ENCODE assay signal across 9 mouse cellular contexts in the genomic region with DNA sequence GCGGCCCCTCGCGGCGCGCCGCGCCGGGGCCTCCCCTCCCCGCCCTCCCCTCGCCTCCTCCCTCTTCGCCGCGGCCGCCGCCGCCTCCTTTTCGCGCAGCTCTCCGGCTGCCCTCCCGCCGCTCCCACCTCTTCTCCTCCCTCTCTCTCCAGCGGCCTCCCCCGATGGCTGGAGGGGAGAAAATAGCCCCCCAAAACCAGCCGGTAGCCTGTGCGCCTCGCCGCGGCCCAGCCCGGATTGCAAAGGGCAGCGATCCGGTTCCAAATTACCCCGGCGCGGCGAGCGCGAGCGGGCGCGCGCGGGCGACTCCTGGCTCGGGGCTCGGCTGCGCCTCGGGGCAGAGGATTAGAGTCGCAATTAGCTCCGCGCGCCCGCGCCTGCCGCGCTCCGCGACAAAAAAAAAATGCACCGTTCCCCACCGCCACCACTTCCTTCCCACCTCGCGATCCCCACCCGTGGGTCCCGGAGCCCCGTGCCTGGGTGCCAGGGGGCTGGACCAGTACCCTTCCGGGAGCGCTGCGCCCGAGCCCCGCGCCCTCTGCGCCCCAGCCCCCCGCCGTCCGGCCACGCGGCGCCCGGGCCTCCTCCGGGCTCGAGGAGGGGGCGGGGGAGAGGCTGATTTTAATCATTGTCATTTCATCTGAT. TPM values are rescaled to one million over a fixed set of nuclear protein-coding genes. Genes with fewer than 3 reads are reported as not detected.
A peak's percentile ranks its signal among the peaks of the same experiment; 100 is the strongest.
DNase-seq lines count a peak whose midpoint lies in the region; ATAC-seq and TF ChIP-seq lines count a peak whose summit lies in the region.
"Had no signal": no experiment of that assay in that cellular context is flagged by ENCODE, and none has a peak within 500 bp of the region (broad histone marks: within the 10 kb centered on the region; RNA-seq: fewer than 3 reads in every experiment).

No protein-coding gene starts in this region.

- no peaks in the 10 kb centered on the region for H3K9me3 ChIP-seq in limb, embryonic 15.5 days
- H3K9me3 ChIP-seq in neural tube, embryonic 11.5 days (ENCODE audit: control insufficient read depth, low read length) = no peaks in the 10 kb centered on the region

- H3K27me3 ChIP-seq in cerebellum, adult 2 months (ENCODE audit: control insufficient read depth, insufficient read depth, low read length) = no peaks in the 10 kb centered on the region
- no peaks in the 10 kb centered on the region for H3K27me3 ChIP-seq in limb, embryonic 15.5 days
- no peaks in the 10 kb centered on the region for H3K27me3 ChIP-seq in neural tube, embryonic 11.5 days (ENCODE audit: control insufficient read depth, insufficient read depth, low read length)

- 0 out of 2 replicates have a peak, but pooled peaks have one; percentile 31 for ATAC-seq in limb, embryonic 15.5 days (ENCODE audit: insufficient number of reproducible peaks, low FRiP score, low TSS enrichment, low read depth)
- ATAC-seq in neural tube, embryonic 11.5 days (ENCODE audit: insufficient read depth, low FRiP score, low TSS enrichment) = peak; percentile 42

- peak overlapping the region; percentile 91 for H3K4me2 ChIP-seq in limb, embryonic 15.5 days
- peak overlapping the region; percentile 88 for H3K4me2 ChIP-seq in neural tube, embryonic 11.5 days (ENCODE audit: low read depth)

- H3K9ac ChIP-seq in limb, embryonic 15.5 days = peak overlapping the region; percentile 94
- peak overlapping the region; percentile 98 for H3K9ac ChIP-seq in neural tube, embryonic 11.5 days (ENCODE audit: low read length)

- H3K4me3 ChIP-seq in cerebellum, adult 2 months (replicated peaks; ENCODE audit: insufficient read depth, low read depth, low read length) = peak overlapping the region; percentile 93
- peak overlapping the region; percentile 77 for H3K4me3 ChIP-seq in limb, embryonic 15.5 days
- H3K4me3 ChIP-seq in neural tube, embryonic 11.5 days (ENCODE audit: low read depth, low read length) = peak overlapping the region; percentile 88

- peak overlapping the region; percentile 87 for H3K27ac ChIP-seq in cerebellum, adult 2 months (ENCODE audit: insufficient read depth, low read length)
- peak overlapping the region; percentile 99 for H3K27ac ChIP-seq in limb, embryonic 15.5 days
- peak overlapping the region; percentile 99 for H3K27ac ChIP-seq in neural tube, embryonic 11.5 days (ENCODE audit: low read depth, low read length)

- H3K4me1 ChIP-seq in cerebellum, adult 2 months (ENCODE audit: control insufficient read depth, insufficient read depth, low read length) = no peaks in the 10 kb centered on the region
- peaks cover 26% of the 10 kb centered on the region for H3K4me1 ChIP-seq in limb, embryonic 15.5 days
- peaks cover 21% of the 10 kb centered on the region for H3K4me1 ChIP-seq in neural tube, embryonic 11.5 days (ENCODE audit: control insufficient read depth, insufficient read depth, low read length)

- peak; percentile 40 to 63 for DNase-seq in layer of hippocampus, adult 18-20 months (ENCODE audit: low spot score in 2 of 2)
- no peak for DNase-seq in layer of hippocampus, adult 9-10 months (ENCODE audit: low spot score)
- peak; percentile 74 to 81 for DNase-seq in cerebellum, adult 2 months
- DNase-seq in gastrocnemius, adult 18-20 months (ENCODE audit: low spot score) = peak; percentile 68
- peak; percentile 12 for DNase-seq in induced T-regulatory cell, adult 2 months (ENCODE audit: low read depth)
- peak; percentile 86 for DNase-seq in neural tube, embryonic 11.5 days (ENCODE audit: low spot score)
- DNase-seq in yolk sac, embryonic 10.5 days (ENCODE audit: low spot score) = peak; percentile 71

- WGBS in cerebellum, adult 2 months = under 1% methylated on average over 63 of the region's 81 CpGs
- WGBS in limb, embryonic 15.5 days = under 1% methylated on average over 56 of the region's 81 CpGs
- under 1% methylated on average over 58 of the region's 81 CpGs for WGBS in neural tube, embryonic 11.5 days

- peaks cover 12% of the 10 kb centered on the region for H3K36me3 ChIP-seq in limb, embryonic 15.5 days
- peaks cover 2% of the 10 kb centered on the region; the same call in 1 of the 2 replicates for H3K36me3 ChIP-seq in neural tube, embryonic 11.5 days (ENCODE audit: control insufficient read depth, insufficient read depth, low read length)

- no peak for TF ChIP-seq POLR2A in cerebellum, adult 2 months (IDR thresholded peaks at IDR 0.05; ENCODE audit: borderline replicate concordance, insufficient read depth, low read length)

- no peak for TF ChIP-seq CTCF in cerebellum, adult 2 months (IDR thresholded peaks at IDR 0.05; ENCODE audit: borderline replicate concordance, insufficient read depth, low read depth, low read length)

RNA-seq across cellular contexts. Expression of a gene that starts 2.0 kb away (rescaled TPM):
- 10 to 100 TPM; 12.3 to 15.1 TPM for total RNA-seq in layer of hippocampus, adult 18-20 months (2021)
- 16.5 and 17.5 TPM in 2 replicates for polyA plus RNA-seq in cerebellum, adult 2 months (2012; rRNA removed)
- 10 to 100 TPM; 45.8 to 49.0 TPM for total RNA-seq in gastrocnemius, adult 18-20 months (2021)
- polyA plus RNA-seq in limb, embryonic 15.5 days (2015; fragmentation: Nextera tagmentation; extraction: Ambion mirVana) = 29.4 and 32.6 TPM in 2 replicates
- 19.4 and 22.7 TPM in 2 replicates for polyA plus RNA-seq in neural tube, embryonic 11.5 days (2014; fragmentation: Nextera tagmentation; extraction: Ambion mirVana)
- total RNA-seq: MEL had no signal
